Mouse (Mus musculus) ES-CJ7 (cell line): ENCODE measurements around the gene Raet1e.
A peak's percentile ranks its signal among the peaks of the same experiment; 100 is the strongest.
"Not testable (repeated sequence)": the region's sequence is repeated elsewhere in the genome, so short reads cannot be mapped to it uniquely, and the experiment has no call there.

ENCODE experiments used
- DNase-seq: peaks from one replicate; pipeline ENCODE4 v3.0.0; 2011; ENCODE audit warnings: low read depth, low spot score

The Raet1e gene

GRCm38 (mm10) chr10:22273684-22274305 is 115.4 kb downstream of the Raet1e start:
- peak; percentile 63 for DNase-seq

- DNase-seq: peak; percentile 71
Observed at GRCm38 (mm10) chr10:22274445-22275057, 116.2 kb downstream of the Raet1e start.

GRCm38 (mm10) chr10:22278468-22278867 is 120.1 kb downstream of the Raet1e start:
- not testable (repeated sequence) for DNase-seq

- DNase-seq: no peak
Observed at GRCm38 (mm10) chr10:22282816-22283215, 124.4 kb downstream of the Raet1e start.

DNA sequence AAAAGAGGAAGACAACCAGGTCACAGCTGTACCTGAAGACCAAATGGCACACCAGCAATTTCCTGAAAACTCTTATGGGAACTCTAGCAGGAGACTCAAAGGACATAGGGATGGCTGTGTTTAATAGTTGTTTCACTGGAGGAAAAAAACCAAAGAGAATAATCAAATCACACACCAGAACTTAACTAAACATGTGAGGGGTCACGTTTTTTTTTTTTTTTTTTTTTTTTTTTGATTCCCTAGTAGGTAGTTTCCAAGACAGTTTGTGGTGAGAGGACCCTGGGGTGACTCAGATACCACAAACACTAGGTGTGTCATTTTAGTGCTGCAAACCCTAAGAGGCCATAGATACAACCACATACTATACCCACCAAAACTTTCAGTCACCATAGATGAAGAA is 137.3 kb downstream of the Raet1e start:
- DNase-seq: no peak

DNA sequence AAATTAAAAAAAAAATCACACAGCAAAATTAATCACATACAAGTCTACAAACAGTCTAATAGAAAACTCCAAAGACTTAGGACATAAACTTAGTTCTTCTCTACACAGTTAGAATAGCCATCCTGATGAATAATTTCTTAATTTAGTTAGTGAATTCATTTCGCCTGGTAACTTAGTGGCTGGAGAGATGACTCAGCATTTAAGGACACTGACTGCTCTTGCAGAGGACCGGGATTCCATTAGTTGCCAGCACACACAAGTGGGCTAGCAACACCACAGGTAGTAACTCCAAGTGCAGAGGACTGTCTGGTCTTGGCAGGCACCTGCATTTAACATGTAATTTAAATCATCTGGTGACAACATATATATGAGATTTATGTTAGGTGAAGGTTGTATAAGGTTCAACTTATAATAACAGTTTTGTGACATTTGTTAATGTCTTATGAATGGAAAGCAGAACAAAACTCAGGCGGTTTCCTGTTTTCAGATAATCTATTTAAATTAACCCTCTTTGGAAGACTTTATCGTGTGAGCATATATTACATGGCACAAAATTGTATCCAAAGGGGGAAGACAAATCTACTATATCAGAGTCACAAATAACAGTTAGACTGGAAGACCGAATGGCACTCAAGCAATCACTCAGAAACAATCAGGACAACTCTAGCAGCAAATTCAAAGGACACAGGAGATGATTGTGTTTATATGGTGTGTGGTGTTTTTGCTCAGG is 138.8 kb downstream of the Raet1e start:
- DNase-seq: no peak

DNA sequence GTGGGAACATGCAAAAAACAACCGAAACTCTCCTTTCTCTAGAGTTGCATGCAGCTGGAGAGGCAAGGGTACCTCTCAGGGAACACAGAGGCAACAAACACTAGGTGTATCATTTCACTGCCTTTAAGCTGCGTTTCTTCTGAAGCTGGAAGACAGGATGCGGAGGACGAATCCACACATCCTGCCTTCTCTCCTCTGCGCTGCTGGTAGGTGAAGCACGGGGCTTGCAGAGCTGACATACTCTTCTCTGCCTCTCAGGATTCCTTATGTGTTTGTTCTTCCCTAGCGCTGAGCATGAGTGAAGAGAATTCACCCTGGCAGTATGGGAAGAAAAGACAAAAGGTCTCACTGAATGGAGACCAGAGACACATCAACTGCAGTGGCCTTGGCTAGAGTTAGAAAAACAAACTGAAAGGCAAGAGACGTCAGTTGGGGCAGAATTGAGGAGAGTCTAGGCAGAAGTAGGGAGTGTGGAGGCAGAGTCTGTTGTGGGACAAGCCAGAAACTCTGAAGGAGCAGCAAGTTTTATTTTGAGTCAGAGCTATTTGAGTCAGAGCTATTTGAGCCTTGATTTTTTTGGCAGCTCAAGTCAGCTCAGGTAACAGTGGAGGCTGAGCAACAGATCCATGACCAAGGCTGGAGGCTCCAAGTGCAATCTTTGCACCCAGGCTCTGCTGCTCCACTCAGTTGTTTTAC is 139.5 kb downstream of the Raet1e start:
- no peak for DNase-seq

GRCm38 (mm10) chr10:22299324-22299723 is 141.0 kb downstream of the Raet1e start:
- DNase-seq: no peak

- DNase-seq: no peak
Observed at GRCm38 (mm10) chr10:22301641-22302040, 143.3 kb downstream of the Raet1e start.

DNA sequence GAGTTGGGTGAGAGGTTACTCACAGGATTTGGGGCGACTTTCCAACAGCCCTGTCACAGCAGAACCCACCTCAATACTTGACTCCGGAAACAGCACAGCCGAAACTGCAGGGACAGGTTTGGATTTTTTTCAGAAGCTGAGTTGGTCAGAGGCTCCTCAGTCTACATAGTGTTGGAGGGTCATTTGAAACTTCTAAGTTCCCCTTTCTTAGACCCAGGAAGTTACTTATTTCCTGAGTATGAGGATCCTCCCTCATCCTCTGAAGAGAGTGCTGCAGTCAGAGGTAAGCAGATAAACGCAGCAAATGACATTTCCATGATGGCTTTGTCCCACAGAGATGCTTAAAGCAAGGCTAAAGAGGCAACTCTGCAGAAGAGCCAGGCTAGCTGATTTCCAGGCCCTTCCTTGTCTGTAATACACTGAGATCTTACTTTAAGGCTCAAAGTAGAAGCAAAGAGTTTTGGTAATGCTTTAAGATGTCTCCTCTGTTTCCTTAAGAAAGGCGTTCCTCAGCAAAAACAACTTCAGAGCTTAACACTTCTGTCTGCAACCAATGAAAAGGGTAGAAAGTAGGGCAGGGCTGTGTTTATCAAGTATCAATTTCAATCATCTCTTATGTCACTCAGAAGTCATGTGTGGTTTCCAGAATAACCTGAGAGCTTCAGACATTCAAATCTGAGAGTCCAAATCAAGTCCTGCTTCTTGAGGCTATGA is 144.1 kb downstream of the Raet1e start:
- DNase-seq: no peak

DNA sequence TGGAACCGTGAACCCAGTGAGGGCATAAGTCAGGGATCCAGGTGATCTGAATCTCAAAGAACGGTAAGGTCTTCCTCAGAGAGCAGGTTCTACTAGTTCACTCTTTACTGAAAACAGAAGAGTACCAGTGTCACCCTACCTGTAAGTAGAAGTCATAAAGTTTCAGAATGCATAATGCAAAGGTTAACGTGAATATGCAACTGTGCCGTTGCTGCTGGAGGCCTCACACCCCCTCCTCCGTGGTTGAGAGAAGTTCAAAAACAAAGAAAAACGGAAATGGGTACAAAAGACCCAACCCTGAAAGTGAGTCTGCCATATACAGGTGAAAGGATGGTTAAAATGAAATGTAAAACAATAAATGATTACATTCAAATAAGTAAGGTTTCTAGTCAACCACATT is 145.4 kb downstream of the Raet1e start:
- no peak for DNase-seq

DNA sequence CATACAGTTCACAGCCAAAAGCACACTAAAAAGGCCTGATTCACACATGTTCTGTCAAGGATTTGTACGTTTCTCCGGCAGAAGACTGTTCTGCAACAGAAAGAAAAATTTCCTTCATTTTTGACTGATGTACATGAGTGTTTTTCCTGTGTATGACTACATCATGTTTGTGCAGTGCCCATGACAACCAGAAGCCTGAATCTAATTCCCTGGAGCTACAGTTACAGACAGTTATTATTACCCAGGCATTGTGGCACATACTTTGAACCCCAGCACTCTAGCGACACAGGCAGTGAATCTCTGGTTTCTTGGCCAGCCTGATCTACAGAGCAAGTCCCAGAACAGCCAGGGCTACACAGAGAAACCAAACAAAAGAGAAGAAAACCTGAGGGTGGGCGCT is 147.4 kb downstream of the Raet1e start:
- DNase-seq: no peak

- DNase-seq: peak; percentile 41
Observed at GRCm38 (mm10) chr10:22306452-22306851, 148.1 kb downstream of the Raet1e start.

GRCm38 (mm10) chr10:22308221-22308620 is 149.9 kb downstream of the Raet1e start:
- DNase-seq: no peak

DNA sequence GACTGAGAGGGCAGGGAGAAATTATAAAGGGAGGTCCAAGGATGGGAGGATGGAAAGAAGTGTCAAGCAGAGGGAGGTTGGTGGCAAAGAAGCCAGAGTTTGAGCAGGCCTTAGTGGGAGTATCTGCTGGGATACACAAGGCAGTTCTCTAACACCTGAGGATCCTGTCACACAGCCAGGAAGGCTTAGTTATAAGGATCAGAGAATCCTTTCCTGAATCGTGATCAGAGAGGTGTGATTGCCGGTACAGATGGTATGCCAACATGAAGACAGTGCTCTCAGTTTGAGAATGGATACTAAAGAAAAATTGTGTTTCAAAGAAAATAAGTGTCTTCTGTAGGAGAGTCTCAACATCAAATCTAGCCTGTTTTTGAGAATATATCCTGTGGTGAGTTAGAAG is 164.5 kb downstream of the Raet1e start:
- no peak for DNase-seq

DNA sequence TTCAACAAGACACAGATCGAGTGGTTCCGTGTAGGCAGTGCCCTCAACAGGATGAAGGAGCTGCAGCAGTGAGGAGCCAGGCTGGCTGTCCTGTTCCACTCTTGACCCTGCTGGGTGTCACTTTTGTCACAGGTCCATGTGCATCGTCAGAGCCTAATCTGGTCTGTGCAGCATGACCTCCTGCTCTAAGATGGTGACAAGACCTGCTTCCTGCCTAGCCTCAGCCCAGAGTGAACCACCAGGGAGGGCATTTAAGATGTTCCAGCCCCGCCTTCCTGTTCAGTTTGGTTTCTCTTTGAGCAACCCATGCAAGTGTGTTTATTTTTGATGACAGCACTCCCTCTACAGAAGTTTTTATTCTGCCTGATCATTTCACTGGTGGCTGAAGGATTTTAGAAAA is 187.4 kb downstream of the Raet1e start:
- DNase-seq: not testable (repeated sequence)

- not testable (repeated sequence) for DNase-seq
Observed at GRCm38 (mm10) chr10:22353548-22354195, 195.3 kb downstream of the Raet1e start.

DNA sequence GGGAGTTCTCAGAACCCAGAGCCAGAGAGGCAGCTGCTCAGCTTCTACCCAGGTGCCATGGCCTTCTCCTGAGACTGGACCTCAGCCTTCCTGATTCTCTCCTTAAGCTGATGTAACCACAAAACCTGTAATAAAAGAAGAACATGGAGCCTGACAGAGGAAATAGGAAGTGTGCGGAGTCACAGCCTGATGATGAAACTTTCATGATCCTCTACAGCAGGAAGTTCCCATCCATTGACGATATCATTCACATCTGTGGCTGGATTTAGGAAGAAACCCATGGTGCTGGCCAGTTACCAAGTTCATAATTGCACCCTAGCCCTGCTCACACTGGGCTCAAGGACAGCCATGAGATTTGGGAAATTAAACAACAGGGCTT is 195.8 kb downstream of the Raet1e start:
- not testable (repeated sequence) for DNase-seq

- not testable (repeated sequence) for DNase-seq
Observed at GRCm38 (mm10) chr10:22357373-22357772, 199.0 kb downstream of the Raet1e start.

- DNase-seq: not testable (repeated sequence)
Observed at GRCm38 (mm10) chr10:22360252-22360651, 201.9 kb downstream of the Raet1e start, which contains the start of gene Raet1d. Gene Raet1d, plus strand, starts transcription at chr10:22360552.

- not testable (repeated sequence) for DNase-seq
Observed at GRCm38 (mm10) chr10:22360957-22361356, 202.6 kb downstream of the Raet1e start.
